In genomic region chr4:59837659-59838058, GRCm38 (mm10) we compare ENCODE assay signal across 9 mouse cellular contexts. TPM values are rescaled to one million over a fixed set of nuclear protein-coding genes. Genes with fewer than 3 reads are reported as not detected.
DNase-seq lines count a peak whose midpoint lies in the region; ATAC-seq and TF ChIP-seq lines count a peak whose summit lies in the region.
"Had no signal": no experiment of that assay in that cellular context is flagged by ENCODE, and none has a peak within 500 bp of the region (broad histone marks: within the 10 kb centered on the region; RNA-seq: fewer than 3 reads in every experiment).

No protein-coding gene starts in this region.

- no peak overlapping the region for H3K9ac ChIP-seq in heart, postnatal 0 days (replicated peaks; ENCODE audit: low read depth, low read length)
- no peak overlapping the region for H3K9ac ChIP-seq in lung, embryonic 14.5 days
- H3K9ac ChIP-seq in hindbrain, embryonic 11.5 days (ENCODE audit: low read depth, low read length) = no peak overlapping the region

- no peak for TF ChIP-seq CTCF in bone marrow, adult 2 months (IDR thresholded peaks at IDR 0.05; ENCODE audit: control insufficient read depth, insufficient read depth, low read length)
- no peak for TF ChIP-seq CTCF in heart, postnatal 0 days (IDR thresholded peaks at IDR 0.05; ENCODE audit: low read depth)
- TF ChIP-seq CTCF in lung, embryonic 14.5 days (IDR thresholded peaks at IDR 0.05; ENCODE audit: low read depth) = no peak

- H3K9me3 ChIP-seq in heart, postnatal 0 days (replicated peaks; ENCODE audit: control insufficient read depth, low read length) = no peaks in the 10 kb centered on the region
- no peaks in the 10 kb centered on the region for H3K9me3 ChIP-seq in lung, embryonic 14.5 days (ENCODE audit: low read depth, low read length)
- H3K9me3 ChIP-seq in hindbrain, embryonic 11.5 days (ENCODE audit: control insufficient read depth, low read length) = no peaks in the 10 kb centered on the region

- H3K36me3 ChIP-seq in heart, postnatal 0 days (replicated peaks; ENCODE audit: control insufficient read depth, insufficient read depth, low read length) = 0 out of 2 replicates have a peak, but pooled peaks cover 6% of the 10 kb centered on the region
- H3K36me3 ChIP-seq in lung, embryonic 14.5 days (ENCODE audit: insufficient read depth) = no peaks in the 10 kb centered on the region
- H3K36me3 ChIP-seq in hindbrain, embryonic 11.5 days (ENCODE audit: control insufficient read depth, insufficient read depth, low read length) = no peaks in the 10 kb centered on the region

- H3K27ac ChIP-seq in bone marrow, adult 2 months (ENCODE audit: control insufficient read depth, insufficient read depth, low read depth, low read length, poor library complexity) = peak overlapping the region; percentile 0; the same call in 1 of the 2 replicates
- H3K27ac ChIP-seq in heart, postnatal 0 days (ENCODE audit: low read depth) = peak overlapping the region; percentile 23; the same call in 1 of the 2 replicates
- H3K27ac ChIP-seq in lung, embryonic 14.5 days (ENCODE audit: low read depth) = peak overlapping the region; percentile 13
- no peak overlapping the region for H3K27ac ChIP-seq in hindbrain, embryonic 11.5 days (ENCODE audit: low read depth, low read length)

- no peak overlapping the region for H3K4me2 ChIP-seq in heart, postnatal 0 days (ENCODE audit: low read depth, low read length)
- H3K4me2 ChIP-seq in lung, embryonic 14.5 days = no peak overlapping the region
- H3K4me2 ChIP-seq in hindbrain, embryonic 11.5 days (replicated peaks; ENCODE audit: low read depth, low read length) = no peak overlapping the region

- peak; percentile 36; the same call in 1 of the 2 replicates for ATAC-seq in heart, postnatal 0 days (ENCODE audit: insufficient read depth, low read depth)
- ATAC-seq in lung, embryonic 14.5 days (ENCODE audit: insufficient read depth) = no peak
- no peak for ATAC-seq in hindbrain, embryonic 11.5 days (ENCODE audit: low FRiP score)

- TF ChIP-seq EP300 in heart, postnatal 0 days (IDR thresholded peaks at IDR 0.05; ENCODE audit: low read depth) = no peak

- peaks cover 3% of the 10 kb centered on the region for H3K4me1 ChIP-seq in bone marrow, adult 2 months (ENCODE audit: control insufficient read depth, insufficient read depth, low read length)
- H3K4me1 ChIP-seq in heart, postnatal 0 days (ENCODE audit: control insufficient read depth, insufficient read depth) = peaks cover 19% of the 10 kb centered on the region
- H3K4me1 ChIP-seq in lung, embryonic 14.5 days (ENCODE audit: insufficient read depth) = no peaks in the 10 kb centered on the region
- H3K4me1 ChIP-seq in hindbrain, embryonic 11.5 days (replicated peaks; ENCODE audit: control insufficient read depth, insufficient read depth, low read length) = no peaks in the 10 kb centered on the region

- H3K27me3 ChIP-seq in heart, postnatal 0 days (ENCODE audit: control insufficient read depth, insufficient read depth, low read length) = no peaks in the 10 kb centered on the region
- H3K27me3 ChIP-seq in lung, embryonic 14.5 days (ENCODE audit: insufficient read depth, low read length) = no peaks in the 10 kb centered on the region
- no peaks in the 10 kb centered on the region for H3K27me3 ChIP-seq in hindbrain, embryonic 11.5 days (ENCODE audit: control insufficient read depth, insufficient read depth, low read length)

- no peak overlapping the region for H3K4me3 ChIP-seq in bone marrow, adult 2 months (replicated peaks; ENCODE audit: control insufficient read depth, low read depth, low read length)
- H3K4me3 ChIP-seq in heart, postnatal 0 days (ENCODE audit: low read depth, low read length) = no peak overlapping the region
- no peak overlapping the region for H3K4me3 ChIP-seq in lung, embryonic 14.5 days (ENCODE audit: low read depth, low read length)
- H3K4me3 ChIP-seq in hindbrain, embryonic 11.5 days (ENCODE audit: low read depth, low read length) = no peak overlapping the region

- peak; percentile 51 to 55 for DNase-seq in cerebellum, postnatal 14 days
- DNase-seq in cerebellum, postnatal 4 days (ENCODE audit: low spot score in 2 of 2) = no peak
- no peak for DNase-seq in heart, postnatal 0 days (ENCODE audit: low spot score)
- DNase-seq in lung, embryonic 14.5 days = no peak
- no peak for DNase-seq in adrenal gland, adult 18-20 months (ENCODE audit: low spot score in 2 of 2)
- no peak for DNase-seq in adipocyte (ENCODE audit: low spot score)
- DNase-seq in hindbrain, embryonic 11.5 days (ENCODE audit: low spot score) = no peak
- DNase-seq: embryo, embryonic 11 days had no signal

- no peak for TF ChIP-seq POLR2A in bone marrow, adult 2 months (IDR thresholded peaks at IDR 0.05; ENCODE audit: borderline replicate concordance, control insufficient read depth, low read depth, low read length)

- WGBS in bone marrow, adult 2 months = 29% methylated on average over 7 of the region's 7 CpGs
- 37% methylated on average over 7 of the region's 7 CpGs for WGBS in heart, postnatal 0 days
- 62% methylated on average over 7 of the region's 7 CpGs for WGBS in lung, embryonic 14.5 days
- 82% methylated on average over 7 of the region's 7 CpGs for WGBS in hindbrain, embryonic 11.5 days

RNA-seq across cellular contexts. Expression of gene Snx30, which starts 32.0 kb away (rescaled TPM):
- 19.7 and 24.2 TPM in 2 replicates for polyA plus RNA-seq in bone marrow, adult 2 months (2011; ENCODE audit: insufficient read depth, insufficient read length, low replicate concordance, missing spikeins)
- total RNA-seq in heart, postnatal 0 days (2014; rRNA removed; ENCODE audit: low replicate concordance) = 3.7 and 4.5 TPM in 2 replicates
- 2.9 and 3.3 TPM in 2 replicates for polyA plus RNA-seq in heart, postnatal 0 days (2015; fragmentation: Nextera tagmentation; extraction: Ambion mirVana)
- 9.8 and 10.6 TPM in 2 replicates for polyA plus RNA-seq in lung, embryonic 14.5 days (2014; fragmentation: Nextera tagmentation; extraction: Ambion mirVana)
- total RNA-seq in adrenal gland, adult 18-20 months (2021) = 1 to 10 TPM; 4.1 to 5.1 TPM
- 13.4 and 19.1 TPM in 2 replicates for polyA plus RNA-seq in hindbrain, embryonic 11.5 days (2014; fragmentation: Nextera tagmentation; extraction: Ambion mirVana)

RNA-seq across cellular contexts. Expression of gene Inip, which starts 36.3 kb away (rescaled TPM):
- 10.7 and 27.6 TPM in 2 replicates for polyA plus RNA-seq in bone marrow, adult 2 months (2011; ENCODE audit: insufficient read depth, insufficient read length, low replicate concordance, missing spikeins)
- 10.3 and 17.3 TPM in 2 replicates for total RNA-seq in heart, postnatal 0 days (2014; rRNA removed; ENCODE audit: low replicate concordance)
- 23.6 and 25.2 TPM in 2 replicates for polyA plus RNA-seq in heart, postnatal 0 days (2015; fragmentation: Nextera tagmentation; extraction: Ambion mirVana)
- polyA plus RNA-seq in lung, embryonic 14.5 days (2014; fragmentation: Nextera tagmentation; extraction: Ambion mirVana) = 60.7 and 64.7 TPM in 2 replicates
- total RNA-seq in adrenal gland, adult 18-20 months (2021) = 10 to 100 TPM; 17.5 to 17.6 TPM
- 94.3 and 105 TPM in 2 replicates for polyA plus RNA-seq in hindbrain, embryonic 11.5 days (2014; fragmentation: Nextera tagmentation; extraction: Ambion mirVana)

Comparison
In these comparisons a context has a peak if more than half of its experiments do, and no peak if none do; other contexts are left out.
1. DNase-seq: peak in cerebellum, postnatal 14 days (2 of 2); none in cerebellum, postnatal 4 days (0 of 2), heart, postnatal 0 days (single experiment), lung, embryonic 14.5 days (single experiment), adrenal gland, adult 18-20 months (0 of 2), adipocyte (single experiment) and hindbrain, embryonic 11.5 days (single experiment).